Mouse (Mus musculus) neural tube, embryonic 13.5 days (tissue): ENCODE results near the gene Sik3. TPM values are rescaled to one million over a fixed set of nuclear protein-coding genes. Genes with fewer than 3 reads are reported as not detected.

Source experiments
- ATAC-seq: fragments of 200-750 bp; cut with Nextera tagmentation; 2 replicates; pipeline ENCODE4 v1.8.0; 2017; ENCODE audit warnings: low read depth, mild to moderate bottlenecking, moderate TSS enrichment, moderate library complexity
- H3K27ac ChIP-seq: fragments of 300-500 bp; sonication (generic); replicated peaks from 2 replicates; pipeline ENCODE4 v1.5.1; 2015; ENCODE audit warnings: moderate library complexity, mild to moderate bottlenecking, inconsistent platforms
- H3K27me3 ChIP-seq: fragments of 300-500 bp; sonication (generic); 2 replicates; pipeline ENCODE4 v1.6.1; 2015; ENCODE audit warnings: mild to moderate bottlenecking, inconsistent platforms
- H3K36me3 ChIP-seq: fragments of 300-500 bp; sonication (generic); 2 replicates; pipeline ENCODE4 v1.6.1; 2015; ENCODE audit warnings: mild to moderate bottlenecking, inconsistent platforms
- H3K4me1 ChIP-seq: fragments of 300-500 bp; sonication (generic); replicated peaks from 2 replicates; pipeline ENCODE4 v1.6.1; 2015; ENCODE audit warnings: inconsistent platforms
- H3K4me2 ChIP-seq: fragments of 300-500 bp; sonication (generic); 2 replicates; pipeline ENCODE4 v1.6.1; 2015; ENCODE audit warnings: inconsistent platforms, mild to moderate bottlenecking, moderate library complexity
- H3K4me3 ChIP-seq: fragments of 300-500 bp; sonication (generic); 2 replicates; pipeline ENCODE4 v1.5.1; 2015; ENCODE audit warnings: mild to moderate bottlenecking, inconsistent platforms
- H3K9ac ChIP-seq: fragments of 300-500 bp; sonication (generic); 2 replicates; pipeline ENCODE4 v1.6.1; 2015; ENCODE audit warnings: moderate library complexity, mild to moderate bottlenecking, inconsistent platforms
- H3K9me3 ChIP-seq: fragments of 300-500 bp; sonication (generic); 2 replicates; pipeline ENCODE4 v1.6.1; 2016; ENCODE audit warnings: inconsistent platforms
- WGBS: fragments of 180-500 bp; shearing (Covaris S2); methylation state at CpG from one replicate; pipeline ENCODE4 v1.1.7; 2015; 5-methylcytosine and 5-hydroxymethylcytosine counted together
- polyA plus RNA-seq: library from polyadenylated mRNA; unstranded; fragments of >200 nt; fragmentation: Nextera tagmentation; extraction: Ambion mirVana; gene quantifications from 2 replicates; pipeline ENCODE4 v1.2.1, GENCODE M21; 2015

Gene Sik3
- polyA plus RNA-seq, 1 experiment from 2014 or later = 9.4 TPM

DNA sequence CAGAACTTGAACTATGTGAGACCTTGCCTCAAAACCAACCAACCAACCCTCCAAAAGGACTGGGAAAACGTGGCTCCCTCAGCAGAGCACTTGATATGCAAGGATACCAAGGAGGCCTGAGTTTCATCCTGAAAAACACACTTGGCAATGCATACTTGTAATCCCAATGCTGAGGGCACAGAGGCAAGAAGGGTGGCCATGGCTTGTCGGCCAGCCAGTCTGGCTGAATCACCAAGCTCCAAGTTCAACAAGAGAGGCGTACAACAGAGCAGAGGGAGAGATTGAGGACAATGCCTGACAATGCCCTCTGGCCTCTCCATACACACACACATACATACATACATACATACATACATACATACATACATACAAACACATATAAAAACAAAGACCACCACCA is 8.1 kb upstream of the Sik3 start:
- no peaks in the 10 kb centered on the region for H3K36me3 ChIP-seq
- 62% methylated on average over 3 of the region's 3 CpGs for WGBS
- no peaks in the 10 kb centered on the region for H3K9me3 ChIP-seq
- no peaks in the 10 kb centered on the region; the same call in 1 of the 2 replicates for H3K27me3 ChIP-seq
- ATAC-seq = no peak
- H3K9ac ChIP-seq = no peak overlapping the region
- no peak overlapping the region for H3K4me2 ChIP-seq
- H3K27ac ChIP-seq = no peak overlapping the region
- no peaks in the 10 kb centered on the region; the same call in 1 of the 2 replicates for H3K4me1 ChIP-seq
- H3K4me3 ChIP-seq = no peak overlapping the region

DNA sequence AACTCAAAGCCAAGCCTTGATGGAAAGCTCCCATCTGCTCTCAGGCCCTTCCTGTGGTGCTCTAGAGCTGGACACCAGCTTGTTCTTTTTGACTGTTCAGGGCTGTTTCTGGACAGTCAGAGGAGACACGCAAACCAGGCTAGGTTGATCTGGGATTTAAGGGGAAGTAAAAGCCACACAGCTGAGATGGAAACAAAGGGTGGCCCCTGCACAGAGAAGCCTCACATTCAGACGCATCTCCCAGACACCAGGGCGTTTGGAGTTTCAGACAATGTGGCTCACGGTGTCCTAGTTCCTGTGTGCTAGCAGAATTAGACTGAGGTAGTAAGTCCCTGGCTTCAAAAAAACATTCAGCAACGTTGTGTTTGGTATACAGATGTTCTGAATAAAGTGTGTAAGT is 6.4 kb upstream of the Sik3 start:
- peaks cover 3% of the 10 kb centered on the region for H3K4me1 ChIP-seq
- no peak overlapping the region for H3K4me3 ChIP-seq
- no peak for ATAC-seq
- no peak overlapping the region for H3K4me2 ChIP-seq
- 60% methylated on average over 5 of the region's 5 CpGs for WGBS
- H3K27me3 ChIP-seq = no peaks in the 10 kb centered on the region; the same call in 1 of the 2 replicates
- H3K9ac ChIP-seq = no peak overlapping the region
- no peaks in the 10 kb centered on the region for H3K9me3 ChIP-seq
- no peak overlapping the region for H3K27ac ChIP-seq
- H3K36me3 ChIP-seq = no peaks in the 10 kb centered on the region

DNA sequence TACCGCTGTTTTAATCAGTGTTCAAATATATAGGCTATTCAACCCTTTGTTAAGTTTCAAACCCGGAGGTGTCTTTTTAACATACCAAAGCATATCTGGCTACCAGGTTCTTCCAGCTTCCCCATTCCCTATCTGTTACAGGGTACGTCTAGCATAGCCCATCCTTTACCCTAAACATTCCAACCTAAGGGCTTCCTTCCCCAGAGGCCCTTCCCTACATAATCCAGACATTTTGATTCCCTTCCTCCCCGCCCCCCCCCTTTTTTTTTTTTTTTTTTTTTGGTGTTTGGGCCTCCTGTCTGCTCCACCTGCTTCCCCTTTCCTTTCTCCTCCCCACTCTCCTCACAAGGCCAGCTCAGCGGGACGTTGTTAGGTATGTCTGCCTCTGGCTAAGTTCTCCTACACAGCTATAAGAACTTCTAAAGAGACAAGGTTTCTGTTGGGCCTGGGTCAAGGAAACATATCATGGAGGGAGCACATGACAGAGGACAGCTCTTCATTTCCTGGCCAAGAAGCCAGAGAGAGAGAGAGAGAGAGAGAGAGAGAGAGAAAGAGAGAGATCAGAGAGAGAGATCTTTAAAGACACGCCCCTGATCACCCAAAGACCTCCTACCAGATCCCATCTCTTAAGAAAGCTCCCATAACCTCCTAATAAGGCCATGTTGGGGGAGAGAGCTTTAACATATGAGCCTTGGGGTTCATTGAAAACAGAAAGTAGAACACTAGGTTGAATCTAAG is 3.5 kb upstream of the Sik3 start:
- ATAC-seq = no peak
- H3K4me1 ChIP-seq = peaks cover 23% of the 10 kb centered on the region
- no peaks in the 10 kb centered on the region; the same call in 1 of the 2 replicates for H3K27me3 ChIP-seq
- no peak overlapping the region for H3K9ac ChIP-seq
- no peak overlapping the region for H3K27ac ChIP-seq
- WGBS = 71% methylated on average over 7 of the region's 7 CpGs
- no peak overlapping the region for H3K4me2 ChIP-seq
- H3K9me3 ChIP-seq = no peaks in the 10 kb centered on the region
- no peaks in the 10 kb centered on the region for H3K36me3 ChIP-seq
- H3K4me3 ChIP-seq = no peak overlapping the region

DNA sequence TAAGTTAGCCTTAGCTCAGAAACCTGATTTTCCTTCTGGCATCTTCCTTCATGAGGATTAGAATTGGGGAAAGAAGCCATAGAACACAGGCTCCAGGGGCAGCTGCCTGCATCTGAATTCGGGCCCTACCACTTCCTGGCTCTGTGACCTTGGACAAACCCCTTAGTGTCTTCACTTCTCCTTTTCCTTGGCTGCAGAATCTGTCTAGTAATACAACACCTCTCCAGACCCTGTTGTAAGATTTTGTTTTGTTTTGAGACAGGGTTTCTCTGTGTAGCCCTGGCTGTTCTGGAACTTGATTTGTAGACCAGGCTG is 3.0 kb upstream of the Sik3 start:
- WGBS = 81% methylated on average over 1 of the region's 1 CpGs
- peaks cover 29% of the 10 kb centered on the region for H3K4me1 ChIP-seq
- no peak overlapping the region for H3K4me2 ChIP-seq
- no peak overlapping the region for H3K4me3 ChIP-seq
- no peaks in the 10 kb centered on the region; the same call in 1 of the 2 replicates for H3K27me3 ChIP-seq
- ATAC-seq = no peak
- no peak overlapping the region for H3K27ac ChIP-seq
- H3K36me3 ChIP-seq = no peaks in the 10 kb centered on the region
- H3K9ac ChIP-seq = no peak overlapping the region
- no peaks in the 10 kb centered on the region for H3K9me3 ChIP-seq

DNA sequence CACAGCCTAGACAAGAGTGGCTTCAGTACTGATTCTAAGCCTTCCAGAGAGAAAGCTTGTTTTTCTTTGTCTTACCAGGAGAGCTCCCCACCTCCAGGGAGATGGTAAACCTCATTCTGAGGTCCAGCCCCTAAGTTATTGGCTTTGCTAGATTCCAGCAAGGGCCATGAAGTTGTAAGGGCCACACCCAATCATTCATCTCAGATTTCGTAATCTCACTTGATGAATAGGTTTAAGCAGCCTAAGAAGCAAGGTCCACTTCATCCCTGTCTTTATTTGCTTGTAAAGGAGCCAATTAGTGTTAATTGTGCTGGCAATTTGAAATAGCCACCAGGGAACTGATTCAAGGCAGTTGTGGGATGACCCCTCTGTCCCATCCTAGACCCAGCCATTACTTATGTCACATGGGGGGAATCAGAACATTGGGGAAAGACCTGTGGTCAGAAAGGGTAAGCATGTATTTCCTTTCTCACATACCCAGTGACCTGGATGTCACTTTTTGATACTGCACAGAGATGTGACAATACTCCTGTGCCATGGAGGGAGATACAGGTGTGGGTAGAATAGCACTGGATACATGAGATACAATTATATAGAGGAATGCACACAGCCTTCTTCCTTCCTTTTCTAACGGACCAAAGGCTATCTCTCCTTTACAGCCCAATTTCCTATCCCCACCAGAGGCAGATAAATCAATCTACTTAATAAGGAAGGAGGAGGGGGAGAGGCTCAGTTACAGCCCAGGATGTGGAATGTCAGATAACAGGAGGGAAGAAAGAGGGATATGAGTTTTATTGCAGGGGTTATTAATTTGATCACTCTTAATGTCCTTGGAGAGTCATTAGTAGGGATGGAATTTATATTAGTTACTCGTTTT is 1.3 kb upstream of the Sik3 start:
- Histone ChIP-seq H3K9me3 (no peaks in the 10 kb centered on the region), H3K4me1 (peaks cover 46% of the 10 kb centered on the region), H3K9ac (no peak overlapping the region), H3K4me3 (no peak overlapping the region), H3K27me3 (no peaks in the 10 kb centered on the region; the same call in 1 of the 2 replicates), H3K36me3 (no peaks in the 10 kb centered on the region), H3K4me2 (peak overlapping the region; percentile 82), H3K27ac (peak overlapping the region; percentile 63; the same call in 1 of the 2 replicates)
- ATAC-seq = no peak
- 21% methylated on average over 3 of the region's 3 CpGs for WGBS

DNA sequence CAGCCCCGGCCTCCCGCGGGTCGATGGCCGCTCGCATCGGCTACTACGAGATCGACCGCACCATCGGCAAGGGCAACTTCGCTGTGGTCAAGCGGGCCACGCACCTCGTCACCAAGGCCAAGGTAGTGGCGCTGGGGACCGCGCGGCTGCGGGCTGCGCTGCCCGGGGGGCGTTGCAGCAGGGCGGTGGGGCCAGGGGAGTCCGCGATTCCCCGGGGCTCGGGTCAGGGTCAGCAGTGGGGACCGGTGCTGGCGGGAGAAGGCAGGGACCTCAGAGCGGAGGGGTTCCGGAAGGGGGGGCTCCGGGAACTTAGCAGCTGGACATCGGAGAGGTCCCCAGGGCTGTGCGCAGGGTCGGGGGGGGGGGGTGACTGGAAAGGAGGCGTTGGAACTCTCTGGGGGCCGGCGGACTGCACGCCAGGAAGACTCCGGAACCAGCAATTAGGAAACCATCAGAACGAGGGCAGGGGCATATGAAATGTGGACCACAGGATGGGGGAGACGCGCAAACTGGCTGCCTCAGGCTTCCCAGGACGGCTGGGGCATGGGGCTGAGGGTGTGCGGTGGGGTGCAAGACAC is 478 bp downstream of the Sik3 start:
- ATAC-seq = peak; percentile 73
- Histone ChIP-seq H3K4me1 (peaks cover 50% of the 10 kb centered on the region), H3K27me3 (no peaks in the 10 kb centered on the region; the same call in 1 of the 2 replicates), H3K4me2 (peak overlapping the region; percentile 82), H3K9me3 (no peaks in the 10 kb centered on the region), H3K27ac (peak overlapping the region; percentile 91), H3K36me3 (no peaks in the 10 kb centered on the region), H3K9ac (peak overlapping the region; percentile 98), H3K4me3 (peak overlapping the region; percentile 97)
- WGBS = 0% methylated on average over 46 of the region's 46 CpGs

DNA sequence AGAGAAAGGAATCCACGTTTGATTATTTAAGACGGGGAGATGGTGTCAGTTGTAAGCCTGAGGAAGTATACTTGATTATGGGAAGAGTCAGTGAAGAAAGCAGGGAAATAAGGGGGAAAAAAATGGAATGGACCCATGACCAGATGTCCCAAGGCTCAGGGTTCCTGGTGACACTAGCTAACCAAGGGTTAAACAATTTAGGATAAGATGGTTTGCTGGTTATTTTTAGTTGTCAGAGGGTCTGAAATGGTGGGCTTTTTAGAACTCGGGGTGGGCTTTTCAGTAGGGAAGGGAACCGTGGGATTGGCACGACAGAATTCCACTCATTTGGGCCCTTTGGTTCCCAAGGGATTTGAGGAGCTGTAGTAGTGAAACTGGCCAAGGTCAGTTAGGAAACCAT is 996 bp downstream of the Sik3 start:
- no peak for ATAC-seq
- under 1% methylated on average over 5 of the region's 5 CpGs for WGBS
- Histone ChIP-seq H3K4me1 (peaks cover 50% of the 10 kb centered on the region), H3K36me3 (no peaks in the 10 kb centered on the region), H3K27me3 (no peaks in the 10 kb centered on the region), H3K4me2 (peak overlapping the region; percentile 82), H3K27ac (peak overlapping the region; percentile 91), H3K9ac (peak overlapping the region; percentile 98), H3K9me3 (no peaks in the 10 kb centered on the region), H3K4me3 (peak overlapping the region; percentile 97)

DNA sequence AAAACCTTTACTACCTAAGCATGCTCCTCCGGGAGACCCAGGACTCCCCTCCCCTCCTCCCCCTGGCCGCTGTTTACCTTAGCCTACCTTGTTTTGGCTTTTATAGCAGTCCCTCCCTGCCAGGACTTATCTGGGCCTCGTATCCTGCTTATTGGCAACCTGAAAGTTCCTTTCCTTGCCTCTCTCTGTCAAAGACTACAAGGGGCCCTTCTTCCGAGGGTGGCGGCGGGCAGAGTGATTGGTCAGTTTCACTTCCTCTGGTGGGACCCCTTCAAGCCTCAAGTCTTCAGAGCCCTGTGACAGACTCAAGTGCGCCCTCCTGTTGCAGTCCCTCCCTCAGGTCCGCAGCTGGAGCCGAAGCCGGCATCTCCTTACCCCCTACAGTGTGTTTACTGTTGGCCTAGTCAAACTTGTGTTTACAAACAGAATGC is 1.6 kb downstream of the Sik3 start:
- Histone ChIP-seq H3K4me2 (peak overlapping the region; percentile 82), H3K9ac (peak overlapping the region; percentile 98), H3K27me3 (no peaks in the 10 kb centered on the region), H3K27ac (no peak overlapping the region), H3K36me3 (no peaks in the 10 kb centered on the region), H3K9me3 (no peaks in the 10 kb centered on the region), H3K4me3 (peak overlapping the region; percentile 97), H3K4me1 (peaks cover 51% of the 10 kb centered on the region)
- no peak for ATAC-seq
- WGBS = 3% methylated on average over 10 of the region's 10 CpGs

DNA sequence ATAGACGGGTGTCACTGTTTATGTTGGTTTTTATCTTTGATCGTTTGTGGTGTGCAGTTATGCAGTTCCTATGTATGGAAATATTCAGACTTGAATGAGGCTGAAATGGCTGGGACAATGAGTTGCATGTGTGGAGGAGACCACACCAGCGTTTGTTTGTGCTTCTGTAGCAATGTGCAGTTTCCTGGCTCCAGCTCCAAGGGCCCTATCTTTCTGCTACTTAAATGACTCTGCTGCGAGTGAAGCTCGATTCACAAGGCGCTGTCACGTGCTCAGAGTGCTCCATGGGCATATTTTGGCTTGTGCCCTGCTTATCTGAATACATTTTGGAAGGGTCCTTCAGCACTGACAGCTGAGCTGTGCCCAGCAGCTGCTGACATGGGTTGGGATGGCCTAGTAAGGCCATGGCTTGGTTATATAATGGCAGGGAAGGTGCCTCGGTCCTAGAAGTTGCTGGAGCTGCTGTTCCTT is 2.5 kb downstream of the Sik3 start:
- H3K9ac ChIP-seq = peak overlapping the region; percentile 49
- peak overlapping the region; percentile 62 for H3K27ac ChIP-seq
- H3K9me3 ChIP-seq = no peaks in the 10 kb centered on the region
- no peaks in the 10 kb centered on the region for H3K36me3 ChIP-seq
- WGBS = 44% methylated on average over 8 of the region's 8 CpGs
- H3K4me2 ChIP-seq = peak overlapping the region; percentile 82
- peak overlapping the region; percentile 97; the same call in 1 of the 2 replicates for H3K4me3 ChIP-seq
- no peaks in the 10 kb centered on the region for H3K27me3 ChIP-seq
- H3K4me1 ChIP-seq = peaks cover 56% of the 10 kb centered on the region
- ATAC-seq = no peak

DNA sequence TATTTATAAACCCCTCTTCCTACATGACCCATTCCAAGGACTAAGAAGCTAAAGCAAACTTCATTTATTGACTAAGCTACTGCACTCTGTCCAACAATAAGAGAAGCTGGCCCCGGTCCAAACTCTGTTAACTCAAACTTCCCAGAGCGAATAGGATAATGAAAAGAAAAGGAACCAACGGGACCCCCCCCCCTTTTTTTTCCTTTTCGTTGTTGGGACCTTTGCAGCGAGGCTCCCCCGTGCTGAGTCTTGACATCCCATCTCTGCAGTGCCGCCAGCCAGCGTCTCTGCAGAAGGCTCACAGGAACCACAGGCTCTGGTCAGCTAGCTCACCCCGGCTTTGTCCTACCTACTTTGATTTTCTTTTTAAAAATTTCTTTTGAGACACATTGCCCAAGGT is 3.2 kb downstream of the Sik3 start:
- no peaks in the 10 kb centered on the region for H3K27me3 ChIP-seq
- no peaks in the 10 kb centered on the region for H3K36me3 ChIP-seq
- peak overlapping the region; percentile 49; the same call in 1 of the 2 replicates for H3K9ac ChIP-seq
- peak overlapping the region; percentile 62; the same call in 1 of the 2 replicates for H3K27ac ChIP-seq
- H3K4me2 ChIP-seq = peak overlapping the region; percentile 82
- H3K9me3 ChIP-seq = no peaks in the 10 kb centered on the region
- no peak for ATAC-seq
- peaks cover 56% of the 10 kb centered on the region for H3K4me1 ChIP-seq
- 23% methylated on average over 9 of the region's 9 CpGs for WGBS
- H3K4me3 ChIP-seq = no peak overlapping the region

DNA sequence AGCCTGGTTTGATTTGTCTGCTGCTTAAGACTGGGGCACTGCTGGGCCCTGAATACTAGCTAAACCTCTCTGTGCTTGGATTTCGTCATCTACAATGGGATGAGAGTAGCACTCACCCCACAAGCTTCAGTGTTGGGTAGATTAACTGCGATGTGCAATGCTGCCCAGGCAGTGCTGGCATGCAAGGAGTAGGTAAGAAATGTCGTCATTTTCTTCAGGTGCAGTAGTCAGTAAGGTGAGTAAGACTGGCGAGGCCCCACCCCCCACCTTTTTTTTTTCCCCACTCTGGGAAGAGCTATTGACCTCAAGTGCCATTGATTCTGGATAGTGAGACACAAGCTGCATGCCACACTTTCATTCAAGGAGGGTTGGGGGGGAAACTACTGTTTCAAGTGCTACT is 3.8 kb downstream of the Sik3 start:
- Histone ChIP-seq H3K27me3 (no peaks in the 10 kb centered on the region), H3K9me3 (no peaks in the 10 kb centered on the region), H3K36me3 (no peaks in the 10 kb centered on the region), H3K4me3 (no peak overlapping the region), H3K9ac (no peak overlapping the region), H3K27ac (no peak overlapping the region), H3K4me1 (peaks cover 51% of the 10 kb centered on the region), H3K4me2 (no peak overlapping the region; the same call in 1 of the 2 replicates)
- ATAC-seq = no peak
- WGBS = 70% methylated on average over 4 of the region's 4 CpGs

DNA sequence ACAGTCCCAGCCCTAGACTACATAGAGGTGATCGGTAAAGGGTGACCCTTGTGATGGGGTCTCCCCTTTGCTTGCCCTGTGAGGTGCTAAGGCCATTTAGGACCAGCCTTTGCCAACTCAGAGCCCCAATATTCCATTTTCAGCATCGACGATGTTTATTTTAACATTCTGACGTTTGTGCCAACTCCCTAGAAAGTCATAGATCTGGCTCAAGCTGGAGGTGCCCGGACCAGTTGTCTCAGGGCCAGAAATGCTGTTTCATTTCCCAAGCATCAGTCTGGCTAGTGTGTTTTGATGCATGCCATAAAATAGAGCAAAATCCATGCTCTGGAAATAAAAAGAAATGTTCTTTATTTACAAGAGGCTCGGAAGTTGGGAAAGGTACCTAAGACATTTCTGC is 5.7 kb downstream of the Sik3 start:
- whole genome bisulfite sequencing = 90% methylated on average over 6 of the region's 6 CpGs
- Histone ChIP-seq H3K36me3 (no peaks in the 10 kb centered on the region), H3K9ac (no peak overlapping the region), H3K4me2 (no peak overlapping the region), H3K9me3 (no peaks in the 10 kb centered on the region), H3K27ac (no peak overlapping the region), H3K27me3 (no peaks in the 10 kb centered on the region), H3K4me3 (no peak overlapping the region), H3K4me1 (peaks cover 40% of the 10 kb centered on the region)
- no peak for ATAC-seq
